Mouse (Mus musculus) right cerebral cortex, postnatal 4 days (tissue): ENCODE measurements around the gene Ess2.
"Not testable (repeated sequence)": the region's sequence is repeated elsewhere in the genome, so short reads cannot be mapped to it uniquely, and the experiment has no call there.

Experiments
- DNase-seq: peaks from one replicate; pipeline ENCODE4 v3.0.0-alpha.2; 2022

Gene Ess2

GRCm38 (mm10) chr16:17911052-17911595, at the start of gene Ess2:
Gene Ess2 (minus strand): TSS chr16:17911348.
- peak; percentile 81 for DNase-seq

GRCm38 (mm10) chr16:17956052-17956638, 45.0 kb upstream of the Ess2 start:
- not testable (repeated sequence) for DNase-seq

GRCm38 (mm10) chr16:17951618-17952017, 40.5 kb upstream of the Ess2 start:
- no peak for DNase-seq

GRCm38 (mm10) chr16:17950068-17950467, 38.9 kb upstream of the Ess2 start:
- DNase-seq = no peak

- no peak for DNase-seq
These were observed 38.3 kb upstream of the Ess2 start for GRCm38 (mm10) chr16:17949421-17949877.

- DNase-seq = no peak
These were observed 34.1 kb upstream of the Ess2 start for GRCm38 (mm10) chr16:17945081-17945831.

GRCm38 (mm10) chr16:17943466-17943865, 32.3 kb upstream of the Ess2 start:
- DNase-seq = no peak

- DNase-seq = no peak
These were observed 28.2 kb upstream of the Ess2 start for GRCm38 (mm10) chr16:17939255-17939751.

GRCm38 (mm10) chr16:17938821-17939220, 27.7 kb upstream of the Ess2 start:
- no peak for DNase-seq

GRCm38 (mm10) chr16:17938187-17938586, 27.0 kb upstream of the Ess2 start:
- DNase-seq = no peak

- DNase-seq = no peak
These were observed 25.6 kb upstream of the Ess2 start for GRCm38 (mm10) chr16:17936776-17937175.

- DNase-seq = no peak
These were observed 23.3 kb upstream of the Ess2 start for GRCm38 (mm10) chr16:17934445-17934910.

GRCm38 (mm10) chr16:17933594-17934444, 22.7 kb upstream of the Ess2 start:
- no peak for DNase-seq

GRCm38 (mm10) chr16:17931906-17932460, 20.8 kb upstream of the Ess2 start:
- DNase-seq = no peak

- no peak for DNase-seq
These were observed 18.5 kb upstream of the Ess2 start for GRCm38 (mm10) chr16:17929631-17930030.

GRCm38 (mm10) chr16:17929211-17929610, 18.1 kb upstream of the Ess2 start:
- no peak for DNase-seq

- DNase-seq = peak; percentile 67
These were observed 17.5 kb upstream of the Ess2 start for GRCm38 (mm10) chr16:17928627-17929104.

GRCm38 (mm10) chr16:17928087-17928580, 17.0 kb upstream of the Ess2 start, which contains the start of gene Slc25a1:
Gene Slc25a1 (minus strand): TSS chr16:17928219.
- DNase-seq = peak; percentile 79

- DNase-seq = peak; percentile 61
These were observed 16.4 kb upstream of the Ess2 start for GRCm38 (mm10) chr16:17927351-17928082.

- DNase-seq = peak; percentile 53
These were observed 11.0 kb upstream of the Ess2 start for GRCm38 (mm10) chr16:17922163-17922538.
